Mouse (Mus musculus): ENCODE data around the gene Ankub1. TPM values are rescaled to one million over a fixed set of nuclear protein-coding genes. Genes with fewer than 3 reads are reported as not detected.

Gene Ankub1
- polyA plus RNA-seq, 1 experiment from 2014 or later: not detected

GRCm38 (mm10) chr3:57673586-57673985 is 19.0 kb downstream of the Ankub1 start:
- no peak overlapping the region for H3K4me3 ChIP-seq (ENCODE audit: low read depth, low read length)
- ATAC-seq (ENCODE audit: low FRiP score, low TSS enrichment) (no peak), DNase-seq (ENCODE audit: low spot score) (no peak)
- H3K36me3 ChIP-seq (ENCODE audit: control insufficient read depth, insufficient read depth, low read length): no peaks in the 10 kb centered on the region
- H3K9me3 ChIP-seq (ENCODE audit: control insufficient read depth, low read length): no peaks in the 10 kb centered on the region
- no peak overlapping the region for H3K27ac ChIP-seq (replicated peaks)
- H3K27me3 ChIP-seq (ENCODE audit: control insufficient read depth, insufficient read depth, low read length): no peaks in the 10 kb centered on the region
- no peak overlapping the region for H3K9ac ChIP-seq (ENCODE audit: low read length)
- no peaks in the 10 kb centered on the region for H3K4me1 ChIP-seq (replicated peaks; ENCODE audit: control insufficient read depth, insufficient read depth)
- no peak for TF ChIP-seq CTCF (IDR thresholded peaks at IDR 0.05; ENCODE audit: low read depth)
- TF ChIP-seq EP300 (optimal IDR thresholded peaks at IDR 0.05): no peak
- WGBS: 78% methylated on average over 4 of the region's 4 CpGs
- H3K4me2 ChIP-seq (replicated peaks; ENCODE audit: low read depth): no peak overlapping the region

GRCm38 (mm10) chr3:57667054-57667723 is 25.4 kb downstream of the Ankub1 start:
- WGBS: 21% methylated on average over 14 of the region's 14 CpGs
- Histone ChIP-seq H3K9me3 (ENCODE audit: control insufficient read depth, low read length) (no peaks in the 10 kb centered on the region), H3K4me2 (replicated peaks; ENCODE audit: low read depth) (peak overlapping the region; percentile 42), H3K27me3 (ENCODE audit: control insufficient read depth, insufficient read depth, low read length) (no peaks in the 10 kb centered on the region), H3K27ac (replicated peaks) (no peak overlapping the region), H3K9ac (ENCODE audit: low read length) (no peak overlapping the region), H3K36me3 (ENCODE audit: control insufficient read depth, insufficient read depth, low read length) (no peaks in the 10 kb centered on the region), H3K4me3 (ENCODE audit: low read depth, low read length) (peak overlapping the region; percentile 29; the same call in 1 of the 2 replicates), H3K4me1 (replicated peaks; ENCODE audit: control insufficient read depth, insufficient read depth) (no peaks in the 10 kb centered on the region)
- DNase-seq (ENCODE audit: low spot score) (peak; percentile 77), ATAC-seq (ENCODE audit: low FRiP score, low TSS enrichment) (peak; percentile 64; the same call in 1 of the 2 replicates)
- TF ChIP-seq EP300 (optimal IDR thresholded peaks at IDR 0.05) (no peak), CTCF (IDR thresholded peaks at IDR 0.05; ENCODE audit: low read depth) (peak; percentile 84)

- Histone ChIP-seq H3K27me3 (ENCODE audit: control insufficient read depth, insufficient read depth, low read length) (no peaks in the 10 kb centered on the region), H3K4me2 (replicated peaks; ENCODE audit: low read depth) (no peak overlapping the region), H3K9ac (ENCODE audit: low read length) (no peak overlapping the region), H3K36me3 (ENCODE audit: control insufficient read depth, insufficient read depth, low read length) (no peaks in the 10 kb centered on the region), H3K27ac (replicated peaks) (no peak overlapping the region), H3K9me3 (ENCODE audit: control insufficient read depth, low read length) (no peaks in the 10 kb centered on the region), H3K4me1 (replicated peaks; ENCODE audit: control insufficient read depth, insufficient read depth) (no peaks in the 10 kb centered on the region), H3K4me3 (ENCODE audit: low read depth, low read length) (no peak overlapping the region)
- TF ChIP-seq EP300 (optimal IDR thresholded peaks at IDR 0.05): no peak
- TF ChIP-seq CTCF (IDR thresholded peaks at IDR 0.05; ENCODE audit: low read depth): no peak
- DNase-seq (ENCODE audit: low spot score) (no peak), ATAC-seq (ENCODE audit: low FRiP score, low TSS enrichment) (no peak)
- 80% methylated on average over 5 of the region's 5 CpGs for WGBS
Measured at GRCm38 (mm10) chr3:57665880-57666279, 26.7 kb downstream of the Ankub1 start.

GRCm38 (mm10) chr3:57664682-57665081 is 27.9 kb downstream of the Ankub1 start:
- H3K4me2 ChIP-seq (replicated peaks; ENCODE audit: low read depth): no peak overlapping the region
- ATAC-seq (ENCODE audit: low FRiP score, low TSS enrichment) (no peak), DNase-seq (ENCODE audit: low spot score) (no peak)
- 60% methylated on average over 10 of the region's 10 CpGs for WGBS
- no peak overlapping the region for H3K27ac ChIP-seq (replicated peaks)
- no peaks in the 10 kb centered on the region for H3K36me3 ChIP-seq (ENCODE audit: control insufficient read depth, insufficient read depth, low read length)
- no peak overlapping the region for H3K4me3 ChIP-seq (ENCODE audit: low read depth, low read length)
- TF ChIP-seq EP300 (optimal IDR thresholded peaks at IDR 0.05) (no peak), CTCF (IDR thresholded peaks at IDR 0.05; ENCODE audit: low read depth) (no peak)
- no peak overlapping the region for H3K9ac ChIP-seq (ENCODE audit: low read length)
- no peaks in the 10 kb centered on the region for H3K9me3 ChIP-seq (ENCODE audit: control insufficient read depth, low read length)
- H3K4me1 ChIP-seq (replicated peaks; ENCODE audit: control insufficient read depth, insufficient read depth): no peaks in the 10 kb centered on the region
- no peaks in the 10 kb centered on the region for H3K27me3 ChIP-seq (ENCODE audit: control insufficient read depth, insufficient read depth, low read length)

- WGBS: 19% methylated on average over 6 of the region's 6 CpGs
- peak; percentile 32 for DNase-seq (ENCODE audit: low spot score)
Measured at GRCm38 (mm10) chr3:57663731-57664130, 28.9 kb downstream of the Ankub1 start.

GRCm38 (mm10) chr3:57658608-57659007 is 34.0 kb downstream of the Ankub1 start:
- Histone ChIP-seq H3K4me2 (replicated peaks; ENCODE audit: low read depth) (no peak overlapping the region), H3K9me3 (ENCODE audit: control insufficient read depth, low read length) (no peaks in the 10 kb centered on the region), H3K4me1 (replicated peaks; ENCODE audit: control insufficient read depth, insufficient read depth) (no peaks in the 10 kb centered on the region), H3K36me3 (ENCODE audit: control insufficient read depth, insufficient read depth, low read length) (no peaks in the 10 kb centered on the region), H3K27me3 (ENCODE audit: control insufficient read depth, insufficient read depth, low read length) (no peaks in the 10 kb centered on the region), H3K9ac (ENCODE audit: low read length) (no peak overlapping the region), H3K4me3 (ENCODE audit: low read depth, low read length) (no peak overlapping the region), H3K27ac (replicated peaks) (no peak overlapping the region)
- 69% methylated on average over 6 of the region's 6 CpGs for whole genome bisulfite sequencing
- no peak for TF ChIP-seq CTCF (IDR thresholded peaks at IDR 0.05; ENCODE audit: low read depth)
- TF ChIP-seq EP300 (optimal IDR thresholded peaks at IDR 0.05): no peak
- no peak for DNase-seq (ENCODE audit: low spot score)
- ATAC-seq (ENCODE audit: low FRiP score, low TSS enrichment): no peak

More at GRCm38 (mm10) chr3:57663731-57664130, 28.9 kb downstream of the Ankub1 start:
- no peak overlapping the region for H3K4me2 ChIP-seq (replicated peaks; ENCODE audit: low read depth)
- TF ChIP-seq CTCF (IDR thresholded peaks at IDR 0.05; ENCODE audit: low read depth) (peak; percentile 83), EP300 (optimal IDR thresholded peaks at IDR 0.05) (no peak)
- no peaks in the 10 kb centered on the region for H3K36me3 ChIP-seq (ENCODE audit: control insufficient read depth, insufficient read depth, low read length)
- no peaks in the 10 kb centered on the region for H3K4me1 ChIP-seq (replicated peaks; ENCODE audit: control insufficient read depth, insufficient read depth)
- no peak overlapping the region for H3K27ac ChIP-seq (replicated peaks)
- no peak for ATAC-seq (ENCODE audit: low FRiP score, low TSS enrichment)
- no peaks in the 10 kb centered on the region for H3K27me3 ChIP-seq (ENCODE audit: control insufficient read depth, insufficient read depth, low read length)
- no peak overlapping the region for H3K9ac ChIP-seq (ENCODE audit: low read length)
- no peak overlapping the region for H3K4me3 ChIP-seq (ENCODE audit: low read depth, low read length)
- no peaks in the 10 kb centered on the region for H3K9me3 ChIP-seq (ENCODE audit: control insufficient read depth, low read length)
